Mouse (Mus musculus) frontal cortex, postnatal 14 days (tissue): ENCODE data around the gene Bbs4.
A peak's percentile ranks its signal among the peaks of the same experiment; 100 is the strongest.

Experiments used
- DNase-seq, 2 experiments: peaks; one replicate each; pipeline ENCODE4 v3.0.0; 2022; ENCODE audit warnings: low spot score in 2 of 2

Bbs4 gene

GRCm38 (mm10) chr9:59291688-59292492, 61.4 kb downstream of the Bbs4 start:
- no peak for DNase-seq

DNA sequence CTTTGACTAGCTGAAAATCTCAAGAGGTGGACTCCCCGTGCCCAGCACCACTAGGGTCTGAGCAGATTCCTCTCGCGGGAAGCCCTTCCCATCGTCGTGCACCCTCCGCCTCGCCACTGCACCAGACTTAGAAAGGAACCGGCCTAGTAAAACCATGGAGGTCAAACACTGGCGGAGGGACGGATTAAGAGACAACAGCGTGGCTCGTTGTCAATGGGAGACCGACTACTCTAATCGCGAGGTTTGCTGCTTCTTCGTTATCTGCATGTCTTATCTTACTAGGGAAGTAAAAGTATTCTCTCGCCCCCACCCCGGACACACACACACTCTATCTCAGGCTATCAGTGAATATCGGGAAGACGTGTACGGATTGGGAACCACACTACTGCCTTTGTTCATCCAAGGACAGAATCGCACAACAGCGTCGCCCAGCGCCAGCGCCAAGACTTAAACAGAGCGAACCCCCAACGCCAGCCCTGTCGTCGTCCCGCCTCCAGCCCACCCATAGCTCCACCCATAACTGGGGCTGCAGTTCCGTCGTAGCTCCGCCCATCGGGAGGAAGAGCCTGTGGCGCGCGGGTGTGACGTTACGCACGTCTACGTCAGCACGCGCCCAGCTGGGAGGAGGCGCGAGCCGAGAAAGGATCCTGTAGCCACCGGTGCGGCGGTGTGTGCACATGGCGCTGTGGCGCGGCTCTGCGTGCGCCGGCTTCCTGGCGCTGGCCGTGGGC, 62.2 kb downstream of the Bbs4 start, which contains the start of gene Adpgk:
Gene Adpgk (plus strand): TSS at position 602 of the 731 bp plus-strand sequence.
- peak; percentile 96 to 97 for DNase-seq

DNA sequence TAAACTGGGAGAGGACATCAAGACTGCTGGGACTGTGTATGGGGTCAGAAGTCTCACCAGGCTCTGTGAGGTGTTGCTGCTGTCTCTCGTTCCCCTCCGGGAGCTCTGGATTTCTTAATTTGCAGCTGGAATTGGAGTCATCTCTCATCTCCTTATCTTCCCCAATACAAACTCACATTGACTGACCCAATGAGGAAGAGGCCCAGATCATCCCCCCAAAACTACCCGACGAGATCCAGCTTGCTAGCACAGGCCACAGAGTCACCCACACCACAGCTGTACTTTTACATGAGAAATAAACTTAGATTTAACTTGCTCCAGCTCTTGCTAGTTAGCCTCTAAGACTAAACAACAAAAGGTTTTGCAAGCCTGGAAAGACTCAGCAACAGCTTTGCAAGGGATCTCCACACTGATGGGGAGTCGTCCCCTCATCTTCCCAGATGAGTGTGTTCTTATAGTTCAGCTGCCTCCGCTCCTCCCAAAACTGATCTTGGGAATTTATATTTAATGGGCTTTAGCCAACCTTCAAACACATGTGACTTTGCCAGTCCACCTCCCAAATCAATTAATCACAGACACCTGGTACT, 63.7 kb downstream of the Bbs4 start:
- DNase-seq = no peak

GRCm38 (mm10) chr9:59288685-59289410, 64.5 kb downstream of the Bbs4 start:
- DNase-seq = no peak

- DNase-seq = no peak
Observed at GRCm38 (mm10) chr9:59288058-59288457, 65.2 kb downstream of the Bbs4 start.

- DNase-seq = no peak
Observed at GRCm38 (mm10) chr9:59285614-59286013, 67.7 kb downstream of the Bbs4 start.

DNA sequence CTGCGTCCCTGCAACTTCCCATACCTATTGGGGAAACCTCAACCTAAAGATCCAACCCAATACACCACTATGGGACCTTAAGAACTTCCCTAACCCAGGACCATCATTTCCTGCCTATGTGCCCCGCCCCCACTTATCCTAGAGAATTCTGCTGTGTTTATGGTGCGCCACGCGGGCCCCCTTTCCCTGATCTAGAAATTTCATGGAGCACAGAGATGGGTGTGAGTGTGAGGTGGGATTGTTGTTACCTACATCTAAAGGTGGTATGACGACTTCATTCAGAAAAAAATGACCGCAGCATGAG, 70.7 kb downstream of the Bbs4 start:
- DNase-seq = no peak

- DNase-seq = peak; percentile 69 to 71
Observed at GRCm38 (mm10) chr9:59281871-59282682, 71.2 kb downstream of the Bbs4 start.

DNA sequence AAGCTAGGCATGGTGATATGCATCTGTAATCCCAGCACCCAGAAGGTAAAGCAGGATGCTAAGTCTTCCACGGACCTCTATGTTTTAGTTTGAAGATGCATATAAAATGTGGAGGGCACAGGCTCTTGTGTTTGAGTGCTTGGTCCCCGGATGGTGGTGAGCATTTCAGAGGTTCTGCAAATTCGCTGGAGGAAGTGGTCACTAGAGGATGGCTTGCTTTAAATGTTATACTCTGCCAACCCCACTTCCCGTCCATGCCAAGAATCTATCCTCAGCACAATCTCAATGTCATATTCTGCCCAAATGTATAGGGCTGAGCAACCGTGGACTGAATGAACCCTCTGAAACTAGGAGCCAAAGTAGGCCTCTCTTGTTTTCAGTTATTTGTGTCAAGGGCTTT, 72.4 kb downstream of the Bbs4 start:
- DNase-seq = no peak

GRCm38 (mm10) chr9:59278694-59279093, 74.6 kb downstream of the Bbs4 start:
- DNase-seq = no peak

- DNase-seq = no peak
Observed at GRCm38 (mm10) chr9:59278199-59278598, 75.1 kb downstream of the Bbs4 start.

DNA sequence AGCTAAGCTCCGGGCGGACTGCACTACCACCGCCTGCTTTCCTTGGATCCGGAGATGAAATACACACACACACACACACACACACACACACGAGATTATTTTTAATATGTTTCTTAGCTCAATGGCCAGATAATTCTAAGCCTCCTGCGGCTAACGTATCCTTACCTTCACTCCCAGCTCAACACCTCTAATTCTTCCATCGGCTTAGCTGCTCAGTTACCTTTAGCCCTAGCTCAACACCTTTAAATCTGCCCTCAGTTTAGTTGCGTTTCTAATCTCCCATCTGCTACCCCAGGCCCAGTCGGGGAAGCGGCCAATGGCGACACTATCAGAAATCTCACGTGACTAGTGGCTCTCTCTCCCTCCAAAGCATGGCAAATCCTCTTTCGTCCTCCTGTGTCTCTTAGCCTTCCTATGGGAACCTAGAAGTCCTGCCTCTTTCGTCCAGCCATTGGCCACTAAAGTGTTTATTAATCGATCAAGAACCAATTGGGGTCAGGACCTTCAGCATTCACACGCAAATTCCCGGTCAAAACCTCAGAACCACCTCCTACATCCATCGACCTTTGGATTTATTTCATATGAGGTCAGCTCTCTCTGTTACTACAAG, 78.4 kb downstream of the Bbs4 start:
- no peak for DNase-seq

DNA sequence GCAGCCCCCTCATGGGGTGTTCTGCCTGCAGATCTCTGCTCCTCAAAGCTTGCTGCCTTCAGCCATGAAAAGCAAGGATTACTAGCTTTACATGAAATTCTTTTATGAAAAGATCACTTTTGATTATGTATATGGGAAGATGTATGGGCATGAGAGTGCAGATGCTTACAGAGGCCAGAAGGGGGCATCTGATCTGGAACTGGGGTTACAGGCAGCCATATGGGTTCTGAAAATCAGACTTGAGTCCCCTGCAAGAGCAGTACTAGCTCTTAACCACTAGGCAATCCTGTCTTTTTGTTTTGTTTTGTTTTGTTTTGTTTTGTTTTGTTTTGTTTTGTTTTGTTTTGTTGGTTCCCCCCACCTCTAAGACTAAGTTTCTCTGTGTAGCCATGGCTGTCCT, 80.1 kb downstream of the Bbs4 start:
- no peak for DNase-seq
